Comparison of ENCODE assay signal across 9 mouse cellular contexts in genomic region chr7:52006296-52006630, GRCm38 (mm10). TPM values are rescaled to one million over a fixed set of nuclear protein-coding genes. Genes with fewer than 3 reads are reported as not detected.
DNase-seq lines count a peak whose midpoint lies in the region; ATAC-seq and TF ChIP-seq lines count a peak whose summit lies in the region.
"Had no signal": no experiment of that assay in that cellular context is flagged by ENCODE, and none has a peak within 500 bp of the region (broad histone marks: within the 10 kb centered on the region; RNA-seq: fewer than 3 reads in every experiment).

No protein-coding gene starts in this region.

- DNase-seq in heart, postnatal 0 days (ENCODE audit: low spot score): no peak
- no peak for DNase-seq in heart, adult 11 months
- DNase-seq in midbrain, embryonic 11.5 days (ENCODE audit: low spot score, missing footprints): no peak
- no peak for DNase-seq in embryo, embryonic 11 days
- DNase-seq in thymus, adult 18-20 months: no peak
- DNase-seq in urinary bladder, postnatal 36 days (ENCODE audit: low spot score in 2 of 2): no peak

- peak overlapping the region; percentile 90 for H3K4me2 ChIP-seq in heart, postnatal 0 days (ENCODE audit: low read depth, low read length)
- peak overlapping the region; percentile 61 for H3K4me2 ChIP-seq in hindbrain, embryonic 13.5 days
- H3K4me2 ChIP-seq in midbrain, embryonic 11.5 days: peak overlapping the region; percentile 76

- H3K4me1 ChIP-seq in heart, postnatal 0 days (ENCODE audit: control insufficient read depth, insufficient read depth): no peaks in the 10 kb centered on the region
- peaks cover 2% of the 10 kb centered on the region; the same call in 1 of the 2 replicates for H3K4me1 ChIP-seq in bone marrow macrophage, adult 2 months (ENCODE audit: control insufficient read depth, insufficient read depth, low read length)
- peaks cover 10% of the 10 kb centered on the region for H3K4me1 ChIP-seq in hindbrain, embryonic 13.5 days (replicated peaks)
- no peaks in the 10 kb centered on the region for H3K4me1 ChIP-seq in midbrain, embryonic 11.5 days (ENCODE audit: control insufficient read depth, insufficient read depth, low read length)

- no peak for TF ChIP-seq EP300 in heart, postnatal 0 days (IDR thresholded peaks at IDR 0.05; ENCODE audit: low read depth)

- no peak overlapping the region for H3K27ac ChIP-seq in heart, postnatal 0 days (ENCODE audit: low read depth)
- H3K27ac ChIP-seq in bone marrow macrophage, adult 2 months (ENCODE audit: insufficient read depth, low read depth, low read length): no peak overlapping the region
- H3K27ac ChIP-seq in hindbrain, embryonic 13.5 days: no peak overlapping the region
- H3K27ac ChIP-seq in midbrain, embryonic 11.5 days (ENCODE audit: low read depth, low read length): no peak overlapping the region

- 3% methylated on average over 9 of the region's 9 CpGs for WGBS in heart, postnatal 0 days
- under 1% methylated on average over 9 of the region's 9 CpGs for WGBS in hindbrain, embryonic 13.5 days
- under 1% methylated on average over 9 of the region's 9 CpGs for WGBS in midbrain, embryonic 11.5 days

- no peaks in the 10 kb centered on the region for H3K36me3 ChIP-seq in heart, postnatal 0 days (replicated peaks; ENCODE audit: control insufficient read depth, insufficient read depth, low read length)
- H3K36me3 ChIP-seq in hindbrain, embryonic 13.5 days: no peaks in the 10 kb centered on the region
- no peaks in the 10 kb centered on the region for H3K36me3 ChIP-seq in midbrain, embryonic 11.5 days (ENCODE audit: control insufficient read depth, insufficient read depth, low read length)

- TF ChIP-seq POLR2A in bone marrow macrophage, adult 2 months (IDR thresholded peaks at IDR 0.05; ENCODE audit: borderline replicate concordance, low read depth, low read length): no peak

- H3K9me3 ChIP-seq in heart, postnatal 0 days (replicated peaks; ENCODE audit: control insufficient read depth, low read length): no peaks in the 10 kb centered on the region
- H3K9me3 ChIP-seq in hindbrain, embryonic 13.5 days: no peaks in the 10 kb centered on the region
- H3K9me3 ChIP-seq in midbrain, embryonic 11.5 days (ENCODE audit: control insufficient read depth, low read length): no peaks in the 10 kb centered on the region

- TF ChIP-seq CTCF in heart, postnatal 0 days (IDR thresholded peaks at IDR 0.05; ENCODE audit: low read depth): no peak
- TF ChIP-seq CTCF in bone marrow macrophage, adult 2 months (IDR thresholded peaks at IDR 0.05; ENCODE audit: low read depth, low read length): no peak

- H3K27me3 ChIP-seq in heart, postnatal 0 days (ENCODE audit: control insufficient read depth, insufficient read depth, low read length): no peaks in the 10 kb centered on the region
- peaks cover 3% of the 10 kb centered on the region; the same call in 1 of the 2 replicates for H3K27me3 ChIP-seq in hindbrain, embryonic 13.5 days
- H3K27me3 ChIP-seq in midbrain, embryonic 11.5 days (ENCODE audit: control insufficient read depth, insufficient read depth, low read length): no peaks in the 10 kb centered on the region

- ATAC-seq in heart, postnatal 0 days (ENCODE audit: insufficient read depth, low read depth): peak; percentile 61
- peak; percentile 86; the same call in 1 of the 2 replicates for ATAC-seq in hindbrain, embryonic 13.5 days (ENCODE audit: low FRiP score)
- ATAC-seq in midbrain, embryonic 11.5 days (ENCODE audit: low FRiP score): no peak

- H3K9ac ChIP-seq in heart, postnatal 0 days (replicated peaks; ENCODE audit: low read depth, low read length): no peak overlapping the region
- no peak overlapping the region; the same call in 1 of the 2 replicates for H3K9ac ChIP-seq in hindbrain, embryonic 13.5 days
- no peak overlapping the region for H3K9ac ChIP-seq in midbrain, embryonic 11.5 days (ENCODE audit: low read length)

- peak overlapping the region; percentile 68 for H3K4me3 ChIP-seq in heart, postnatal 0 days (ENCODE audit: low read depth, low read length)
- peak overlapping the region; percentile 54 for H3K4me3 ChIP-seq in bone marrow macrophage, adult 2 months (ENCODE audit: insufficient read depth, low read length)
- peak overlapping the region; percentile 70 for H3K4me3 ChIP-seq in hindbrain, embryonic 13.5 days
- H3K4me3 ChIP-seq in midbrain, embryonic 11.5 days (ENCODE audit: low read depth, low read length): peak overlapping the region; percentile 64

RNA-seq across cellular contexts. Expression of gene Svip, which starts 0.4 kb away (rescaled TPM):
- 5.4 and 11.8 TPM in 2 replicates for total RNA-seq in heart, postnatal 0 days (2014; rRNA removed; ENCODE audit: low replicate concordance)
- polyA plus RNA-seq in heart, postnatal 0 days (2015; fragmentation: Nextera tagmentation; extraction: Ambion mirVana): 10.6 and 11.4 TPM in 2 replicates
- polyA plus RNA-seq in bone marrow macrophage, adult 2 months (2012; ENCODE audit: insufficient read depth, insufficient read length, missing spikeins): 3.5 and 6.0 TPM in 2 replicates
- 21.4 and 22.5 TPM in 2 replicates for polyA plus RNA-seq in hindbrain, embryonic 13.5 days (2015; fragmentation: Nextera tagmentation; extraction: Ambion mirVana)
- polyA plus RNA-seq in midbrain, embryonic 11.5 days (2014; fragmentation: Nextera tagmentation; extraction: Ambion mirVana): 14.5 and 15.2 TPM in 2 replicates

RNA-seq across cellular contexts. Expression of gene 1700015G11Rik, which starts 9.3 kb away (rescaled TPM):
- not detected in 2 replicates for total RNA-seq in heart, postnatal 0 days (2014; rRNA removed; ENCODE audit: low replicate concordance)
- polyA plus RNA-seq in heart, postnatal 0 days (2015; fragmentation: Nextera tagmentation; extraction: Ambion mirVana): not detected in 2 replicates
- polyA plus RNA-seq in bone marrow macrophage, adult 2 months (2012; ENCODE audit: insufficient read depth, insufficient read length, missing spikeins): not detected in 2 replicates
- not detected in 2 replicates for polyA plus RNA-seq in hindbrain, embryonic 13.5 days (2015; fragmentation: Nextera tagmentation; extraction: Ambion mirVana)
- polyA plus RNA-seq in midbrain, embryonic 11.5 days (2014; fragmentation: Nextera tagmentation; extraction: Ambion mirVana): not detected in 2 replicates
- total RNA-seq: gastrocnemius, adult 18-20 months had no signal
